Mouse (Mus musculus): Measurements from ENCODE around the gene Rpn1. TPM values are rescaled to one million over a fixed set of nuclear protein-coding genes. Genes with fewer than 3 reads are reported as not detected.

Rpn1 gene
- polyA plus RNA-seq, 1 experiment from 2014 or later, result 326 TPM

DNA sequence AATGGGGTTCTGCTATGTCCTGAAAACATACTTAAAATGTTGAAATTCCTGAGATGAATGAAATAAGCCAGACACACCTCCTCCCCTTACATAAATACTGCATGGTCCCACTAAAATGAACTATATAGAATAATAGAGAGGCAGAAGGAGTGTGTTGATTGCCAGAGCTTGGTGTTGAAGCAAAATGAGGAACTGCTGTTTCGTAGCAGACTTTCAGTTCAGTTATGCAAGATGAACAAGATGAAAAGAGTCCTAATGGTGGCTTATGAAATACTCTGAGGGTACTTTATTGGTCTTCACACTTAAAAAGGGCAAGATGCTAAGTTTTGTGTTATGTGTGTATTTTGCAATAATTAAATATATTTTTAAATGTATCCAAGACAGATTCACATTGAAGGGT is 15.5 kb upstream of the Rpn1 start:
- WGBS, result 83% methylated on average over 1 of the region's 1 CpGs
- no peak for ATAC-seq (replicated peaks)
- Histone ChIP-seq H3K4me3 (no peak overlapping the region), H3K36me3 (replicated peaks) (no peaks in the 10 kb centered on the region), H3K9me3 (no peaks in the 10 kb centered on the region), H3K27ac (no peak overlapping the region), H3K4me2 (no peak overlapping the region), H3K27me3 (replicated peaks) (peaks cover 3% of the 10 kb centered on the region; the same call in 1 of the 2 replicates), H3K9ac (no peak overlapping the region), H3K4me1 (no peaks in the 10 kb centered on the region)

DNA sequence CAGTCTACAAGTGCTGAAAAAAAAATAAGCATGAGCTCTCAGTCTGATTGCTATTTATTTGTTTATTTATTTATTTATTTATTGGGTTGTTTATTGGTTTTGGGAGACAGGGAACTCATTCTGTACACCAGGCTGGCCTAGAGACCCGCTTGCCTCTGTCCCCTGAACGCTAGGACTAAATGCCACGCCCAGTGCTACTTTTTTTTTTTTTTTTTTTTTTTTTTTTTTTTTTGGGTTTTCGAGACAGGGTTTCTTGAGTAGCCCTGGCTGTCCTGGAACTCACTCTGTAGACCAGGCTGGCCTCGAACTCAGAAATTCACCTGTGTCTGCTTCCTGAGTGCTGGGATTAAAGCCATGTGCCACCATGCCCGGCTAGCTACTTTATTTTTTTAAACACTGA is 13.8 kb upstream of the Rpn1 start:
- Histone ChIP-seq H3K36me3 (replicated peaks) (no peaks in the 10 kb centered on the region), H3K4me2 (no peak overlapping the region), H3K27me3 (replicated peaks) (peaks cover 3% of the 10 kb centered on the region; the same call in 1 of the 2 replicates), H3K4me1 (0 out of 2 replicates have a peak, but pooled peaks cover 1% of the 10 kb centered on the region), H3K4me3 (no peak overlapping the region), H3K9ac (no peak overlapping the region), H3K27ac (no peak overlapping the region), H3K9me3 (no peaks in the 10 kb centered on the region)
- no peak for ATAC-seq (replicated peaks)
- WGBS, result 76% methylated on average over 6 of the region's 6 CpGs

GRCm38 (mm10) chr6:88071216-88071615 is 13.1 kb upstream of the Rpn1 start:
- H3K4me2 ChIP-seq, result no peak overlapping the region
- H3K4me3 ChIP-seq, result no peak overlapping the region
- no peak overlapping the region for H3K27ac ChIP-seq
- no peaks in the 10 kb centered on the region for H3K36me3 ChIP-seq (replicated peaks)
- H3K4me1 ChIP-seq, result 0 out of 2 replicates have a peak, but pooled peaks cover 4% of the 10 kb centered on the region
- ATAC-seq (replicated peaks), result no peak
- H3K27me3 ChIP-seq (replicated peaks), result peaks cover 3% of the 10 kb centered on the region; the same call in 1 of the 2 replicates
- WGBS, result 81% methylated on average over 5 of the region's 5 CpGs
- H3K9ac ChIP-seq, result no peak overlapping the region
- H3K9me3 ChIP-seq, result no peaks in the 10 kb centered on the region

DNA sequence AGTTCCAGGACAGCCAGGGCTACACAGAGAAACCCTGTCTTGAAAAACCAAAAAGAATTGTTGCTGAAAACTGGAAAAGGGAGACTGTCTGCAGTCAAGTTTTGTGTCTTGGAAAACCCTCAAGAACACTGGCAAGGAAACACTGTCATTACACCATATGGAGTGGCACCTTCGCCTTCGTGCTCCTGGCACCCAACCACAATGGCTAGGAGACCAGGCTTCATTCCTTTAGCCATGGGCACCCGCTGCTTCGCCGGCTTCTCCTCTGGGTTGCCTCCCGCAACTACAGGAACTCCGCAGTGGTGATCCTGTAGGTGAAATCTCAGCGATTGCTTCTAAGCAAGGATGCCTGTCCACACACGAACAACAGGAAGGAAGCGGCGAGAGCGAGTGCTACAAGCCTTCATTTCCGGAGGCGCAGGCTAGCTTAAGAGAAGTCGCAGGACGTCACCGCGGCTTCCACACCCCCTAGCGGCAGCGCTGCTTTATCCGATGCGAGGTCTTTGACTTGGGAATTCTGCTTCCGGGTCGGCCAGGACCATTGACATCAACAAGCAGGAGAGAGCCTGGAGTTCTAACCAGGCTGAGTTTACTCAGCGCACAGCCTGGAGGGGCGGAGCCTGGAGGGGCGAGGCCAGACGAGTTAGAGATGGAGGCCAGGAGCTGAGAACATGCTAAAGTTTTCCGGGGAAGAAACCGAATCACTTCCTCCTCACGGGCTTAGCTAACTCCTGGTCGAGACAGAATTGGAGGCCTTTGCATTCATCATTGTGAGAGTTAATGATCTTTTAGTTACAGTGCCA is 9.3 kb upstream of the Rpn1 start:
- H3K4me2 ChIP-seq, result peak overlapping the region; percentile 65
- no peaks in the 10 kb centered on the region for H3K9me3 ChIP-seq
- 3% methylated on average over 32 of the region's 32 CpGs for WGBS
- ATAC-seq (replicated peaks), result peak; percentile 97
- no peaks in the 10 kb centered on the region for H3K36me3 ChIP-seq (replicated peaks)
- peaks cover 9% of the 10 kb centered on the region for H3K27me3 ChIP-seq (replicated peaks)
- H3K27ac ChIP-seq, result peak overlapping the region; percentile 88
- peak overlapping the region; percentile 45 for H3K4me3 ChIP-seq
- H3K9ac ChIP-seq, result peak overlapping the region; percentile 49
- 0 out of 2 replicates have a peak, but pooled peaks cover 4% of the 10 kb centered on the region for H3K4me1 ChIP-seq

DNA sequence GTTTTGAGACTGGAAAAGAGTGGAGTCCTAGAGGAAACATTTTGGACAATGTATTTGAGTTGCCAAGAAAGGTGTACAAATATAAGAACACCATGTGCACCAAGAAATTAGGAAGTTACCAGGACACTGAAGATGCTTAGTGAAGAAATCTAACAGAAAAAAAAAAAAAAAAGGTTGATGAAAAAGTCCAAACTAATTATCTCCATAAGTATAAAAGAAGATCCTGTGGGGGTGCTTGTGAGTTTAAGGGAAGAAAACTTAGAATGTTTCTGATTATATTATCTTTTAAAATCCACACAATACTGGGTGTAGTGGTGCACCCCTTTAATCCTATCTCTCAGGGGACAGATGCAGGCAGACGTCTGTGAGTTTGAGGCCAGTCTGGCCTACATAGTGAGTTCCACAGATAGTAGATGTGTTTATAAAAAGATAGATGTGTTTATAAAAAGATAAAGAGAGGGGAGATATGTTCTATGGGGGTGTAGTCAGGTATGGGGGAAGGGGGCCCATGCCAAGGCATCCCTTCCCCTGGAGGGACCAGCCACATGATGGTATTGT is 8.2 kb upstream of the Rpn1 start:
- 0 out of 2 replicates have a peak overlapping the region, but pooled peaks have one; percentile 88 for H3K27ac ChIP-seq

GRCm38 (mm10) chr6:88083095-88083494 is 1.2 kb upstream of the Rpn1 start:
- 79% methylated on average over 7 of the region's 7 CpGs for WGBS
- Histone ChIP-seq H3K4me3 (no peak overlapping the region), H3K27ac (no peak overlapping the region), H3K9ac (no peak overlapping the region), H3K4me1 (peaks cover 30% of the 10 kb centered on the region), H3K4me2 (no peak overlapping the region), H3K9me3 (no peaks in the 10 kb centered on the region), H3K36me3 (replicated peaks) (no peaks in the 10 kb centered on the region), H3K27me3 (replicated peaks) (0 out of 2 replicates have a peak, but pooled peaks cover 3% of the 10 kb centered on the region)
- no peak for ATAC-seq (replicated peaks)

More for the DNA sequence above, 8.2 kb upstream of the Rpn1 start:
- Histone ChIP-seq H3K27me3 (replicated peaks) (peaks cover 8% of the 10 kb centered on the region), H3K4me2 (peak overlapping the region; percentile 65), H3K36me3 (replicated peaks) (no peaks in the 10 kb centered on the region), H3K9me3 (no peaks in the 10 kb centered on the region), H3K4me3 (no peak overlapping the region), H3K4me1 (0 out of 2 replicates have a peak, but pooled peaks cover 4% of the 10 kb centered on the region), H3K9ac (no peak overlapping the region)
- WGBS, result 69% methylated on average over 1 of the region's 1 CpGs
- no peak for ATAC-seq (replicated peaks)

DNA sequence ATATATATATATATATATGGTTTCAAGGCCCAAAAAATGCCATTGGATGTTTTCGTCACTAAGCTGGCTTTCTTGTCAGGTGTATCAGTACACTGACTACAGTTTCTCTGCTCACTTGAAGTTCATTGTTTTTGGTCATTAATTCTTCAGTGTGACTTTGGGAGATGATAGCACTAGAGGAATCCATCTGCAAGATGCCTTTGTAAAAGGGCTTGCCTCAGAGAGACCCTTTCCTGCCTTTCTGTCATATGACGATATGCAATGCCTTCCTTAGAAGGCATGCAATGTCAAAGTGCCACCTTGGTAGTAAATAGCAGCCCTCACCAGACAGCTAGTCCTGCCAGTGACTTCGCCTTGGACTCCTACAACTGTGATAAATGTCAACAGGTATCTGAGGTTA is 610 bp upstream of the Rpn1 start:
- 0 out of 2 replicates have a peak, but pooled peaks cover under 1% of the 10 kb centered on the region for H3K27me3 ChIP-seq (replicated peaks)
- H3K4me1 ChIP-seq, result peaks cover 30% of the 10 kb centered on the region
- no peak overlapping the region for H3K9ac ChIP-seq
- peak overlapping the region; percentile 91 for H3K4me2 ChIP-seq
- H3K4me3 ChIP-seq, result peak overlapping the region; percentile 97; the same call in 1 of the 2 replicates
- peak; percentile 28 for ATAC-seq (replicated peaks)
- H3K36me3 ChIP-seq (replicated peaks), result 0 out of 2 replicates have a peak, but pooled peaks cover 4% of the 10 kb centered on the region
- 70% methylated on average over 3 of the region's 3 CpGs for WGBS
- H3K27ac ChIP-seq, result 0 out of 2 replicates have a peak overlapping the region, but pooled peaks have one; percentile 48
- no peaks in the 10 kb centered on the region for H3K9me3 ChIP-seq

GRCm38 (mm10) chr6:88088971-88089370 is 4.7 kb downstream of the Rpn1 start:
- ATAC-seq (replicated peaks), result no peak
- no peak overlapping the region for H3K27ac ChIP-seq
- peaks cover 27% of the 10 kb centered on the region for H3K4me1 ChIP-seq
- H3K9me3 ChIP-seq, result no peaks in the 10 kb centered on the region
- no peak overlapping the region for H3K4me2 ChIP-seq
- no peak overlapping the region for H3K9ac ChIP-seq
- peaks cover 39% of the 10 kb centered on the region for H3K36me3 ChIP-seq (replicated peaks)
- no peaks in the 10 kb centered on the region for H3K27me3 ChIP-seq (replicated peaks)
- no peak overlapping the region for H3K4me3 ChIP-seq
- 60% methylated on average over 1 of the region's 1 CpGs for WGBS

GRCm38 (mm10) chr6:88095377-88095776 is 11.1 kb downstream of the Rpn1 start:
- H3K9me3 ChIP-seq, result no peaks in the 10 kb centered on the region
- no peak overlapping the region for H3K9ac ChIP-seq
- 94% methylated on average over 7 of the region's 7 CpGs for WGBS
- no peak for ATAC-seq (replicated peaks)
- no peak overlapping the region for H3K27ac ChIP-seq
- H3K4me1 ChIP-seq, result no peaks in the 10 kb centered on the region
- H3K27me3 ChIP-seq (replicated peaks), result no peaks in the 10 kb centered on the region
- peaks cover 78% of the 10 kb centered on the region for H3K36me3 ChIP-seq (replicated peaks)
- no peak overlapping the region for H3K4me2 ChIP-seq
- no peak overlapping the region for H3K4me3 ChIP-seq

- no peak overlapping the region for H3K27ac ChIP-seq
- ATAC-seq (replicated peaks), result no peak
- H3K4me3 ChIP-seq, result no peak overlapping the region
- no peak overlapping the region for H3K9ac ChIP-seq
- peaks cover 55% of the 10 kb centered on the region for H3K36me3 ChIP-seq (replicated peaks)
- no peaks in the 10 kb centered on the region for H3K9me3 ChIP-seq
- peaks cover 15% of the 10 kb centered on the region for H3K4me1 ChIP-seq
- WGBS, result 92% methylated on average over 6 of the region's 6 CpGs
- H3K4me2 ChIP-seq, result no peak overlapping the region
- no peaks in the 10 kb centered on the region for H3K27me3 ChIP-seq (replicated peaks)
These were observed 17.8 kb downstream of the Rpn1 start for GRCm38 (mm10) chr6:88102096-88102495.

GRCm38 (mm10) chr6:88105783-88106611 is 21.7 kb downstream of the Rpn1 start:
- H3K4me1 ChIP-seq, result peaks cover 15% of the 10 kb centered on the region
- 8% methylated on average over 32 of the region's 32 CpGs for WGBS
- H3K4me3 ChIP-seq, result peak overlapping the region; percentile 27
- H3K27me3 ChIP-seq (replicated peaks), result no peaks in the 10 kb centered on the region
- H3K27ac ChIP-seq, result peak overlapping the region; percentile 82
- peak overlapping the region; percentile 56 for H3K9ac ChIP-seq
- H3K9me3 ChIP-seq, result no peaks in the 10 kb centered on the region
- peaks cover 22% of the 10 kb centered on the region for H3K36me3 ChIP-seq (replicated peaks)
- ATAC-seq (replicated peaks), result peak; percentile 92
- H3K4me2 ChIP-seq, result peak overlapping the region; percentile 50

Data from midbrain, embryonic 15.5 days (tissue).